Comparison of ENCODE assay signal across 17 mouse cellular contexts in genomic region chr13:30567571-30567970, GRCm38 (mm10). TPM values are rescaled to one million over a fixed set of nuclear protein-coding genes. Genes with fewer than 3 reads are reported as not detected.
A peak's percentile ranks its signal among the peaks of the same experiment; 100 is the strongest.
DNase-seq lines count a peak whose midpoint lies in the region; ATAC-seq and TF ChIP-seq lines count a peak whose summit lies in the region.
"Had no signal": no experiment of that assay in that cellular context is flagged by ENCODE, and none has a peak within 500 bp of the region (broad histone marks: within the 10 kb centered on the region; RNA-seq: fewer than 3 reads in every experiment).

No protein-coding gene starts in this region.

- no peak overlapping the region for H3K27ac ChIP-seq in lung, embryonic 14.5 days (ENCODE audit: low read depth)
- no peak overlapping the region for H3K27ac ChIP-seq in intestine, embryonic 15.5 days
- H3K27ac ChIP-seq: embryonic facial prominence, embryonic 10.5 days; forebrain, embryonic 13.5 days; gastrocnemius, adult 2 months; heart, embryonic 13.5 days had no signal

- ATAC-seq in lung, embryonic 14.5 days (ENCODE audit: insufficient read depth): peak; percentile 94
- ATAC-seq in intestine, embryonic 15.5 days: no peak
- ATAC-seq: forebrain, embryonic 13.5 days had no signal

- no peaks in the 10 kb centered on the region for H3K36me3 ChIP-seq in lung, embryonic 14.5 days (ENCODE audit: insufficient read depth)
- no peaks in the 10 kb centered on the region for H3K36me3 ChIP-seq in intestine, embryonic 15.5 days
- H3K36me3 ChIP-seq: embryonic facial prominence, embryonic 10.5 days; G1E; heart, embryonic 13.5 days had no signal

- H3K4me1 ChIP-seq in lung, embryonic 14.5 days (ENCODE audit: insufficient read depth): no peaks in the 10 kb centered on the region
- H3K4me1 ChIP-seq in intestine, embryonic 15.5 days (replicated peaks): no peaks in the 10 kb centered on the region
- H3K4me1 ChIP-seq: embryonic facial prominence, embryonic 10.5 days; forebrain, embryonic 13.5 days; heart, embryonic 13.5 days had no signal

- TF ChIP-seq CTCF in lung, embryonic 14.5 days (IDR thresholded peaks at IDR 0.05; ENCODE audit: low read depth): no peak

- no peaks in the 10 kb centered on the region for H3K27me3 ChIP-seq in lung, embryonic 14.5 days (ENCODE audit: insufficient read depth, low read length)
- H3K27me3 ChIP-seq in intestine, embryonic 15.5 days (replicated peaks): no peaks in the 10 kb centered on the region
- H3K27me3 ChIP-seq: forebrain, embryonic 13.5 days; heart, embryonic 13.5 days had no signal

- no peak overlapping the region for H3K4me2 ChIP-seq in lung, embryonic 14.5 days
- no peak overlapping the region for H3K4me2 ChIP-seq in intestine, embryonic 15.5 days (replicated peaks)
- H3K4me2 ChIP-seq: forebrain, embryonic 13.5 days; heart, embryonic 13.5 days had no signal

- H3K4me3 ChIP-seq in lung, embryonic 14.5 days (ENCODE audit: low read depth, low read length): no peak overlapping the region
- no peak overlapping the region for H3K4me3 ChIP-seq in intestine, embryonic 15.5 days (replicated peaks)
- H3K4me3 ChIP-seq: embryonic facial prominence, embryonic 10.5 days; forebrain, embryonic 13.5 days; gastrocnemius, adult 2 months; heart, embryonic 13.5 days had no signal

- H3K9ac ChIP-seq in lung, embryonic 14.5 days: no peak overlapping the region
- H3K9ac ChIP-seq in intestine, embryonic 15.5 days: no peak overlapping the region
- H3K9ac ChIP-seq: forebrain, embryonic 13.5 days; forebrain, postnatal 0 days; heart, embryonic 13.5 days had no signal

- WGBS in lung, embryonic 14.5 days: 59% methylated on average over 6 of the region's 7 CpGs
- WGBS in intestine, embryonic 15.5 days: 77% methylated on average over 7 of the region's 7 CpGs

- intact Hi-C loops in left cerebral cortex, postnatal 14 days (cut with DNase I): loop anchor here (5.0 to 10.0 kb wide), 2 partner anchors 297 to 1090 kb away; no protein-coding TSS in a partner anchor

- H3K9me3 ChIP-seq in lung, embryonic 14.5 days (ENCODE audit: low read depth, low read length): no peaks in the 10 kb centered on the region
- no peaks in the 10 kb centered on the region for H3K9me3 ChIP-seq in intestine, embryonic 15.5 days
- H3K9me3 ChIP-seq: embryonic facial prominence, embryonic 10.5 days; forebrain, embryonic 13.5 days; G1E; heart, embryonic 13.5 days had no signal

- peak; percentile 13 for DNase-seq in kidney, adult 9 months
- no peak for DNase-seq in kidney, adult 18-20 months
- DNase-seq in lung, embryonic 14.5 days: peak; percentile 78
- DNase-seq in lung, postnatal 10 days: peak; percentile 74
- peak; percentile 54 to 82 for DNase-seq in lung, postnatal 4 days
- DNase-seq in left cerebral cortex, postnatal 14 days (ENCODE audit: low spot score in 2 of 2): no peak
- DNase-seq: adrenal gland, adult 8-10 months; B cell, adult 2 months; cerebellum, adult 2 months; heart, postnatal 36 days had no signal

RNA-seq across cellular contexts. Expression of gene Uqcrfs1, which starts 22.4 kb away (rescaled TPM):
- polyA plus RNA-seq in lung, embryonic 14.5 days (2014; fragmentation: Nextera tagmentation; extraction: Ambion mirVana): 200 and 216 TPM in 2 replicates
- total RNA-seq in left cerebral cortex, postnatal 14 days (2021): 100 to 1,000 TPM; 165 to 176 TPM
- polyA plus RNA-seq in intestine, embryonic 15.5 days (2015; fragmentation: Nextera tagmentation; extraction: Ambion mirVana): 363 and 366 TPM in 2 replicates

Comparison
In these comparisons a context has a peak if more than half of its experiments do, and no peak if none do; other contexts are left out.
1. DNase-seq: peak in kidney, adult 9 months (single experiment), lung, embryonic 14.5 days (single experiment), lung, postnatal 10 days (single experiment) and lung, postnatal 4 days (2 of 2); none in kidney, adult 18-20 months (single experiment) and left cerebral cortex, postnatal 14 days (0 of 2).